Mouse (Mus musculus): ENCODE data around the gene Dffa. TPM values are rescaled to one million over a fixed set of nuclear protein-coding genes. Genes with fewer than 3 reads are reported as not detected.
"Not testable (repeated sequence)": the region's sequence is repeated elsewhere in the genome, so short reads cannot be mapped to it uniquely, and the experiment has no call there.

Dffa gene
- total RNA-seq, 1 experiment from 2014 or later = 19.2 TPM

- peak; percentile 0; the same call in 1 of the 2 replicates for ATAC-seq (ENCODE audit: extremely low read depth, insufficient number of reproducible peaks, low FRiP score, poor library complexity, severe bottlenecking)
Measured at GRCm38 (mm10) chr4:149166957-149167611, 63.1 kb downstream of the Dffa start.

- no peak for ATAC-seq (ENCODE audit: extremely low read depth, insufficient number of reproducible peaks, low FRiP score, poor library complexity, severe bottlenecking)
Measured at GRCm38 (mm10) chr4:149168016-149168415, 64.1 kb downstream of the Dffa start.

DNA sequence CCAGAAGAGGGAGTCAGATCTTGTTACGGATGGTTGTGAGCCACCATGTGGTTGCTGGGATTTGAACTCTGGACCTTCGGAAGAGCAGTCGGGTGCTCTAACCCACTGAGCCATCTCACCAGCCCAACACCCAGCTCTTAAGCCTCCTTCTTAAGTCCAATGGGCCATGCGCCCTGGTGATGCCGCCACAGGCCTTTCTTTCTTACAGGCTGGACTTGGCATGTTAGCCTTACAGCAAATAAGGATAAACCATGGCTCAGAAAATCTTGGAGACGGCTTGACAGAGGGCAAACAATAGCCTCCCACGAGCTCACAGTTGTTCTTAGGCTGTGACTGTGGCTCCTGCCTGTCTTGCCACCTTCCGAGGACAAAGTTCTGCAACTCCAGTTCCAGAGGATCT lies 66.0 kb downstream of the Dffa start:
- ATAC-seq (ENCODE audit: extremely low read depth, insufficient number of reproducible peaks, low FRiP score, poor library complexity, severe bottlenecking) = not testable (repeated sequence)

Other genes with a start within 250 kb of the Dffa start
- gene Pex14, start 4.3 kb upstream of the Dffa start, total RNA-seq (2017) = 17.6 and 24.8 TPM in 2 replicates
- gene Cort, start 22.6 kb downstream of the Dffa start, total RNA-seq (2017) = not detected in 2 replicates
- 3.8 and 7.1 TPM in 2 replicates for gene Cenps, start 33.5 kb downstream of the Dffa start, total RNA-seq (2017)
- 171 and 177 TPM in 2 replicates for gene Pgd, start 62.6 kb downstream of the Dffa start, total RNA-seq (2017)
- gene Kif1b, start 203.5 kb downstream of the Dffa start, total RNA-seq (2017) = 46.5 and 51.4 TPM in 2 replicates